Mouse (Mus musculus) heart, embryonic 15.5 days (tissue): Measurements from ENCODE around the gene Slc25a16. TPM values are rescaled to one million over a fixed set of nuclear protein-coding genes. Genes with fewer than 3 reads are reported as not detected.

Experiments
- ATAC-seq: fragments of 200-750 bp; cut with Nextera tagmentation; replicated peaks from 2 replicates; pipeline ENCODE4 v1.8.0; 2017; ENCODE audit warnings: low read depth, moderate TSS enrichment; ENCODE audit not compliant: insufficient number of reproducible peaks, insufficient read depth, low FRiP score
- H3K27ac ChIP-seq: fragments of 300-500 bp; sonication (generic); 2 replicates; pipeline ENCODE4 v1.5.1; 2015; ENCODE audit warnings: mild to moderate bottlenecking, inconsistent platforms
- H3K27me3 ChIP-seq: fragments of 300-500 bp; sonication (generic); 2 replicates; pipeline ENCODE4 v1.6.1; 2015; ENCODE audit warnings: inconsistent platforms
- H3K36me3 ChIP-seq: fragments of 300-500 bp; sonication (generic); 2 replicates; pipeline ENCODE4 v1.6.1; 2015; ENCODE audit warnings: mild to moderate bottlenecking, inconsistent platforms
- H3K4me1 ChIP-seq: fragments of 300-500 bp; sonication (generic); replicated peaks from 2 replicates; pipeline ENCODE4 v1.6.1; 2015; ENCODE audit warnings: inconsistent platforms
- H3K4me2 ChIP-seq: fragments of 300-500 bp; sonication (generic); 2 replicates; pipeline ENCODE4 v1.6.1; 2015; ENCODE audit warnings: inconsistent platforms, mild to moderate bottlenecking, moderate library complexity
- H3K4me3 ChIP-seq: fragments of 300-500 bp; sonication (generic); 2 replicates; pipeline ENCODE4 v1.5.1; 2015; ENCODE audit warnings: mild to moderate bottlenecking, inconsistent platforms
- H3K9ac ChIP-seq: fragments of 300-500 bp; sonication (generic); 2 replicates; pipeline ENCODE4 v1.6.1; 2015; ENCODE audit warnings: mild to moderate bottlenecking, inconsistent platforms
- H3K9me3 ChIP-seq: fragments of 300-500 bp; sonication (generic); replicated peaks from 2 replicates; pipeline ENCODE4 v1.6.1; 2016; ENCODE audit warnings: inconsistent platforms
- WGBS: fragments of 180-500 bp; shearing (Covaris S2); methylation state at CpG from one replicate; pipeline ENCODE4 v1.1.7; 2015; ENCODE audit warnings: mixed read lengths; 5-methylcytosine and 5-hydroxymethylcytosine counted together
- polyA plus RNA-seq: library from polyadenylated mRNA; unstranded; fragments of >200 nt; fragmentation: Nextera tagmentation; extraction: Ambion mirVana; gene quantifications from 2 replicates; pipeline ENCODE4 v1.2.1, GENCODE M21; 2015

Slc25a16 gene
- polyA plus RNA-seq, 1 experiment from 2014 or later = 12.0 TPM

- WGBS = 81% methylated on average over 3 of the region's 3 CpGs
- Histone ChIP-seq H3K36me3 (no peaks in the 10 kb centered on the region), H3K9me3 (no peaks in the 10 kb centered on the region), H3K4me1 (no peaks in the 10 kb centered on the region), H3K27me3 (no peaks in the 10 kb centered on the region), H3K27ac (no peak overlapping the region), H3K4me3 (no peak overlapping the region), H3K9ac (no peak overlapping the region), H3K4me2 (no peak overlapping the region)
- ATAC-seq = no peak
Measured at GRCm38 (mm10) chr10:62891025-62891424, 29.4 kb upstream of the Slc25a16 start.

DNA sequence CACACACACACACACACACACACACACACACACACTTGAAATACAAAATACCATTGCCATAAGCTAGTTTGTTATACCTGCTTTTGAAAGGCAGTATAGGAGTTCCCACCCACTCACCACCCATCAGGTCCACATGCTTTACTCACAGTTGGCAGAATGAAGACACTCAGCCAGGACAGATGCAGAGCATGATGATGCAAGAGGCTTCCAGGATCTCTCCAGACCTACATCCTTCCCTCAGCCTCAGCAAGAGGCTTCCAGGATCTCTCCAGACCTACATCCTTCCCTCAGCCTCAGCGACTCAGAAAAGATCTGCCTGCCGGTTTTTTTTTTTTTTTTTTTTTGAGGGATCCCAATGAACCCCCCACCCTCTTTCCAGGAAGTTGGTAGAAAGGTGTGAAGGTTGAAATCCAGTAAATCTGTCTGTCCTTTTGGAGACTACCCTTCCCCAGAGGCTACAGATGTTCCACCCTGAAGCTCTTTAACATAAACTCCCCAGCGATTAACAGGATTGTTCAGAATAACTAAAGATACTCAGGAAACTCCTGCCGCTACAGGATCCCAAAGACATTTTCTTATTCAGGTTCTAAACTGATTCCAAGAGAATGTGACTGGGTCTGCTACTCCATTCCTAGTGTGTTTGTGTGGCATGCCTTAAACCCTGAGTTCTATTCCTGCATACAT lies 27.7 kb upstream of the Slc25a16 start:
- no peak for ATAC-seq
- WGBS = 17% methylated on average over 4 of the region's 4 CpGs
- no peak overlapping the region for H3K4me3 ChIP-seq
- H3K36me3 ChIP-seq = no peaks in the 10 kb centered on the region
- H3K9me3 ChIP-seq = no peaks in the 10 kb centered on the region
- H3K27ac ChIP-seq = no peak overlapping the region
- H3K9ac ChIP-seq = no peak overlapping the region
- no peaks in the 10 kb centered on the region for H3K27me3 ChIP-seq
- H3K4me1 ChIP-seq = no peaks in the 10 kb centered on the region
- H3K4me2 ChIP-seq = no peak overlapping the region

DNA sequence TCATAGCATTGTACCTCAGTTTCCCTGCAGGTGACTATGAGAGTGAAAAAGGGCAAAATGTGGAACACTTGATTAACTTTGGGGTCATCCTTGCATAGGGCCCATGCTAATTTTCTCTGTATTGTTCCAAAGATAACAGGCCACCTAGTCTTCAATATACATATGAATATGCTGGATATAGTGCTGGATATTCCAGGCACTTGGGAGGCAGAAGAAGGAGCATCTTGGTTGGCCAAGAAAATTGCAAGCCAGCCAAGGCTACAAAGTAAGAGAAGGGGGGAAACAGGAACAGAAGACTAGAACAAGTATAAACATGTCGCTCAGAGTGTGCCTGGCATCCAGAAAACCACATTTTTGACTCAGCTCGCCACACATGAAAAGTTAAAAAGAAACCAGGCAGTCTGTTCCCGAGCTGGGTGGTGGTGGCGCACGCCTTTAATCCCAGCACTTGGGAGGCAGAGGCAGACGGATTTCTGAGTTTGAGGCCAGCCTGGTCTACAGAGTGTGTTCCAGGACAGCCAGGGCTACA lies 27.0 kb upstream of the Slc25a16 start:
- H3K9ac ChIP-seq = no peak overlapping the region
- 65% methylated on average over 6 of the region's 6 CpGs for WGBS
- H3K4me1 ChIP-seq = no peaks in the 10 kb centered on the region
- no peak for ATAC-seq
- no peak overlapping the region for H3K4me3 ChIP-seq
- no peak overlapping the region for H3K27ac ChIP-seq
- no peaks in the 10 kb centered on the region for H3K36me3 ChIP-seq
- no peaks in the 10 kb centered on the region for H3K9me3 ChIP-seq
- no peak overlapping the region for H3K4me2 ChIP-seq
- no peaks in the 10 kb centered on the region for H3K27me3 ChIP-seq

GRCm38 (mm10) chr10:62894447-62894846 lies 26.0 kb upstream of the Slc25a16 start:
- ATAC-seq = no peak
- Histone ChIP-seq H3K4me1 (no peaks in the 10 kb centered on the region), H3K36me3 (no peaks in the 10 kb centered on the region), H3K9ac (no peak overlapping the region), H3K27me3 (no peaks in the 10 kb centered on the region), H3K9me3 (no peaks in the 10 kb centered on the region), H3K4me3 (no peak overlapping the region), H3K4me2 (no peak overlapping the region), H3K27ac (no peak overlapping the region)
- 73% methylated on average over 3 of the region's 3 CpGs for WGBS

- Histone ChIP-seq H3K27ac (no peak overlapping the region), H3K4me1 (no peaks in the 10 kb centered on the region), H3K27me3 (no peaks in the 10 kb centered on the region), H3K4me3 (no peak overlapping the region), H3K4me2 (no peak overlapping the region), H3K9me3 (no peaks in the 10 kb centered on the region), H3K9ac (no peak overlapping the region), H3K36me3 (no peaks in the 10 kb centered on the region)
- WGBS = 68% methylated on average over 6 of the region's 6 CpGs
- ATAC-seq = no peak
Measured at GRCm38 (mm10) chr10:62895386-62895785, 25.0 kb upstream of the Slc25a16 start.

- 64% methylated on average over 4 of the region's 4 CpGs for WGBS
Measured at GRCm38 (mm10) chr10:62896035-62896434, 24.4 kb upstream of the Slc25a16 start.

GRCm38 (mm10) chr10:62896774-62897173 lies 23.7 kb upstream of the Slc25a16 start:
- Histone ChIP-seq H3K27ac (no peak overlapping the region), H3K4me1 (no peaks in the 10 kb centered on the region), H3K4me3 (no peak overlapping the region), H3K9me3 (no peaks in the 10 kb centered on the region), H3K36me3 (no peaks in the 10 kb centered on the region), H3K9ac (no peak overlapping the region), H3K27me3 (no peaks in the 10 kb centered on the region), H3K4me2 (no peak overlapping the region)
- 68% methylated on average over 4 of the region's 4 CpGs for WGBS
- ATAC-seq = no peak

More at GRCm38 (mm10) chr10:62896035-62896434, 24.4 kb upstream of the Slc25a16 start:
- no peak overlapping the region for H3K4me3 ChIP-seq
- no peak overlapping the region for H3K27ac ChIP-seq
- H3K9ac ChIP-seq = no peak overlapping the region
- no peak for ATAC-seq
- no peak overlapping the region for H3K4me2 ChIP-seq
- H3K9me3 ChIP-seq = no peaks in the 10 kb centered on the region
- no peaks in the 10 kb centered on the region for H3K27me3 ChIP-seq
- no peaks in the 10 kb centered on the region for H3K4me1 ChIP-seq
- H3K36me3 ChIP-seq = no peaks in the 10 kb centered on the region

- H3K27ac ChIP-seq = no peak overlapping the region
- no peaks in the 10 kb centered on the region for H3K4me1 ChIP-seq
- H3K9me3 ChIP-seq = no peaks in the 10 kb centered on the region
- no peak overlapping the region for H3K4me3 ChIP-seq
- no peak overlapping the region for H3K9ac ChIP-seq
- WGBS = 92% methylated on average over 3 of the region's 3 CpGs
- no peak for ATAC-seq
- no peaks in the 10 kb centered on the region for H3K27me3 ChIP-seq
- no peak overlapping the region for H3K4me2 ChIP-seq
- no peaks in the 10 kb centered on the region for H3K36me3 ChIP-seq
Measured at GRCm38 (mm10) chr10:62897437-62897836, 23.0 kb upstream of the Slc25a16 start.

DNA sequence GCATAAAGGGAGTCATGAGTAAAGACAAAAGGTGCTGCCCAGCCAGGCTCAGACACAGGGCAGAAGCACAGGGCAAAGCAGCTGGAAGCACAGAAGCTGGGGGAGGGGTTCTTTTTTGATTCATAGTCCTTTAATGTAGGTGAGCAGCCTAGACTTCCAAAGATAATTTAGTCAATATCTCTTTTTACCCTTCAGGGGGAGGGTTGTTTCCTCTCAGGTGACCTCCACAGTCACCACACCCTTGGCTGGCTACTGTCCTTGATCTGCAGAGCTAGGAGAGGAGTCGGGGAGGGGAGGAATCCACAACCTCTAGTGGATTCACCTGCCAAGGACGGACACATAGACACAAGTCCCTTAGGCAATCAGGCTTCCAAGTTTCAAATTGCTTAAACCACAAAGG lies 22.4 kb upstream of the Slc25a16 start:
- no peak overlapping the region for H3K4me2 ChIP-seq
- H3K9ac ChIP-seq = no peak overlapping the region
- no peaks in the 10 kb centered on the region for H3K9me3 ChIP-seq
- no peak for ATAC-seq
- no peak overlapping the region for H3K4me3 ChIP-seq
- 83% methylated on average over 2 of the region's 2 CpGs for WGBS
- no peak overlapping the region for H3K27ac ChIP-seq
- H3K4me1 ChIP-seq = no peaks in the 10 kb centered on the region
- H3K27me3 ChIP-seq = no peaks in the 10 kb centered on the region
- no peaks in the 10 kb centered on the region for H3K36me3 ChIP-seq

GRCm38 (mm10) chr10:62900144-62900543 lies 20.3 kb upstream of the Slc25a16 start:
- no peak for ATAC-seq
- Histone ChIP-seq H3K9me3 (no peaks in the 10 kb centered on the region), H3K4me3 (no peak overlapping the region), H3K27ac (no peak overlapping the region), H3K36me3 (no peaks in the 10 kb centered on the region), H3K27me3 (no peaks in the 10 kb centered on the region), H3K9ac (no peak overlapping the region), H3K4me2 (no peak overlapping the region), H3K4me1 (no peaks in the 10 kb centered on the region)
- 93% methylated on average over 4 of the region's 4 CpGs for whole genome bisulfite sequencing

DNA sequence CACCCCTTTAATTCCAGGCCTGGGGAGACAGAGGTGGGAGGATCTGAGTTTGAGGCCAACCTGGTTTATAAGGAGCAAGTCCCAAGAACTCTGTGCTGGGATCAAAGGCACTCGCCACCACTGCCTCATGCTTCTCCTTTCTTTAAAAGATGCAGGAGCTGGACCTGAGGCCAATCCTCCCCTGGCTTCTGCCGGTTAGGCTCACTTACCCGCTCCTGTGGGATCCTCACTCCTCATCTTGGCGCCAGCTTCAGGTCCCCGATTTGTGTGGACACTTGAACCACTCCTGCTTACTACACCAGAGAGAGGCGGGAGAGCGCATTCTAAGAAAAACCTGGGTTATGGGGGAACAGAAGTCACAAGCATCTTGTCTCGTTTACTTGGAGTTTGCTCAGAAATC lies 18.6 kb upstream of the Slc25a16 start:
- Histone ChIP-seq H3K27ac (no peak overlapping the region), H3K9ac (no peak overlapping the region), H3K4me3 (no peak overlapping the region), H3K27me3 (no peaks in the 10 kb centered on the region), H3K36me3 (no peaks in the 10 kb centered on the region), H3K4me2 (no peak overlapping the region), H3K9me3 (no peaks in the 10 kb centered on the region), H3K4me1 (no peaks in the 10 kb centered on the region)
- 40% methylated on average over 8 of the region's 8 CpGs for WGBS
- no peak for ATAC-seq

- no peak overlapping the region for H3K4me2 ChIP-seq
- H3K4me1 ChIP-seq = no peaks in the 10 kb centered on the region
- 22% methylated on average over 1 of the region's 1 CpGs for WGBS
- no peak overlapping the region for H3K4me3 ChIP-seq
- no peaks in the 10 kb centered on the region for H3K27me3 ChIP-seq
- no peaks in the 10 kb centered on the region for H3K9me3 ChIP-seq
- no peak overlapping the region for H3K27ac ChIP-seq
- no peak for ATAC-seq
- no peak overlapping the region for H3K9ac ChIP-seq
- no peaks in the 10 kb centered on the region for H3K36me3 ChIP-seq
Measured at GRCm38 (mm10) chr10:62902829-62903228, 17.6 kb upstream of the Slc25a16 start.
